Mouse (Mus musculus): ENCODE results near the gene Cav3. TPM values are rescaled to one million over a fixed set of nuclear protein-coding genes. Genes with fewer than 3 reads are reported as not detected.

Gene Cav3
- polyA plus RNA-seq, 1 experiment from 2014 or later, result not detected

DNA sequence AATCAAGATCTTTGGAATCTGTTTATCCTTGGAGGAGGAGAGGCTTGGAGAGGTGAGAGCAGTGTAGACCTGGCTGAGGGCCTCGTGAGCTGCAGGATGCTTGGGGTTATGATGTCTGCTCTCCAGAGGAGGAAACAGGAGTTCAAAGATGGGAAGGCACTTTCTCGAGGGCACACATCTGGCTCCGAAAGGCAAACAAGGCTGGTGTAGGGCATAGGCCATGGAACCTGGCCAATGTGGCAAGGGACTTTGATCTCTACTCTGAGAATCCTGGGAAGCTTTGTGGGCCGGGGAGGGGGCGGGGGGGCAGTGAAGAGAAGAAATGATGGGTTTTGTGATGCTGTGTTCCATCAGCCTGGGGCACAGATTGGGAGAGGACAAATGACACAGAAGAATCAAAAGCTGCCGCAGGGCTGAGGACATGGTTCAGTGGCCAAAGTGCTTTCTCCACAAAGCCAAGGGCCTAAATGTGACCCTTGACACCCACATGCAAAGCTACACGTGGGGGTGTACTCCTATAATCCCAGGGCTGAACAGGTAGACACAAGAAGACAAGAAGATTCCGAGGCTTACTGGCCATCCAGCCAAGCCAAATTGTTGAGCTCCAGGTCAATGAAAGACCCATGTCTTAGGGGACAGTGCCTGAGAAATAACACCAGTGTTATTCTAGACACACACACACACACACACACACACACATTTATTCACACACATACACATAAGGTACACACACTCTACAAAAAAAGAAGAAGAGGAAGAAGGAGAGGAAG is 37.2 kb downstream of the Cav3 start:
- Histone ChIP-seq H3K27me3 (no peaks in the 10 kb centered on the region), H3K9me3 (no peaks in the 10 kb centered on the region), H3K4me1 (no peaks in the 10 kb centered on the region), H3K27ac (replicated peaks) (no peak overlapping the region), H3K4me3 (no peak overlapping the region), H3K36me3 (no peaks in the 10 kb centered on the region), H3K4me2 (replicated peaks) (no peak overlapping the region), H3K9ac (replicated peaks) (no peak overlapping the region)
- ATAC-seq (replicated peaks), result no peak
- 69% methylated on average over 8 of the region's 8 CpGs for WGBS

DNA sequence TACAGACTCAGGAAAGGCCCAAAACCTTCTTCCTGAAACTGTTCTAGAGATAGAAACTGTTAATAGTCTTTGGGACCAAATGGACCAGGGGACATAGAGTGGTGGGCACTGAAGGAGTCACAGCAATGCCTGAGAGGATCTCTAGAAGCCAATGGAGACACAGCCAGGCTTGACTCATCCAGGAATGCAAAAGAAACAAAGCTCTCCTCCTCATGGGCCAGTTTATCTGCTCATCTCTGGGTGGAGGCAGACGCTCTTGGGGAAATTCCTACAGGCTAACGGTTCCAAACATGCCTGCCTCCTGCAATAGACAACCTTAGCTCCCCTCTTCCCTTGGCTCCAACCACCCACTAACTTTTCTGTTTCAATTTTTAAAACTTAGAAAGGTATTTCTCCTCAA is 38.2 kb downstream of the Cav3 start:
- H3K9ac ChIP-seq (replicated peaks), result no peak overlapping the region

DNA sequence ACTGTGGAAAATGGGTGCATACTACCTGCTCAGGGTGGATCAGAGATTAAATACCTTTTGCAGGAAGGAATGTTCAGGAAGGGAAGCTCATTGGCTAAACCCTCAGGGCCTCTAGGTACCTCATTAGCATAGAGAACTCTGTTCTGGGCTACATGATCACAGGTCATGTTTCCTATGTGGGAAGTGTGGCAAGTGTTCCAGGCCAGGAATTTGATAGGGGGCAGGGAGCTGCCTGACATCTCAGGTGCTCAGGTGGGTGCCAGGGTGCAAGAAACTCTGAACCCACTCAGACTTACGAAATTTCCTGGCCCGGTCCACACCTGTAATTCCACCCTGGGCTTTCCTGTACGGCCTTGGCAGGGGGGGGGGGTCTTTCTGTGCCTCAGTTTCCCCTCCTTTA is 39.4 kb downstream of the Cav3 start:
- 92% methylated on average over 3 of the region's 3 CpGs for WGBS
- Histone ChIP-seq H3K4me1 (no peaks in the 10 kb centered on the region), H3K4me2 (replicated peaks) (no peak overlapping the region), H3K27ac (replicated peaks) (no peak overlapping the region), H3K9ac (replicated peaks) (no peak overlapping the region), H3K36me3 (no peaks in the 10 kb centered on the region), H3K9me3 (no peaks in the 10 kb centered on the region), H3K4me3 (no peak overlapping the region), H3K27me3 (no peaks in the 10 kb centered on the region)
- ATAC-seq (replicated peaks), result no peak

More for the DNA sequence above, 38.2 kb downstream of the Cav3 start:
- Histone ChIP-seq H3K9me3 (no peaks in the 10 kb centered on the region), H3K4me3 (no peak overlapping the region), H3K4me1 (no peaks in the 10 kb centered on the region), H3K36me3 (no peaks in the 10 kb centered on the region), H3K27ac (replicated peaks) (no peak overlapping the region), H3K4me2 (replicated peaks) (no peak overlapping the region), H3K27me3 (no peaks in the 10 kb centered on the region)
- WGBS, result 93% methylated on average over 2 of the region's 2 CpGs
- no peak for ATAC-seq (replicated peaks)

DNA sequence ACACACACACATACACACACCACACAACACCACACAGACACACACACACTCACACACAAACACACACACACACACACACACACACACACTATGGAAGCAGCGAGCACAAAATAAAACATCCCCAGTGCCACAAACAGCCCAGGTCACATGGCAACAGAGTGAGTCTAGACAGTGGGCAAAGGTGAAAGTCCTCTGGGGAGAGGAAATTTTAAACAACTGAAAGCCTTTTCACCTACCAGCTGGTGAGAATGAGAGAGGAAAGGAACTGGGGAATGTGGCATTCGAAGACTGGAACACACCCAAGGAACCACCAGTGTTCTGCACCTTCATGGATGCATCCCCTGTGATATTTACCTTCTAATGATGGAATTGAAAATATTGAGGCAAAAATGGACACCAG is 40.2 kb downstream of the Cav3 start:
- 84% methylated on average over 2 of the region's 2 CpGs for WGBS
- Histone ChIP-seq H3K9me3 (no peaks in the 10 kb centered on the region), H3K4me3 (no peak overlapping the region), H3K36me3 (no peaks in the 10 kb centered on the region), H3K4me1 (no peaks in the 10 kb centered on the region), H3K27ac (replicated peaks) (no peak overlapping the region), H3K9ac (replicated peaks) (no peak overlapping the region), H3K4me2 (replicated peaks) (no peak overlapping the region), H3K27me3 (no peaks in the 10 kb centered on the region)
- no peak for ATAC-seq (replicated peaks)

DNA sequence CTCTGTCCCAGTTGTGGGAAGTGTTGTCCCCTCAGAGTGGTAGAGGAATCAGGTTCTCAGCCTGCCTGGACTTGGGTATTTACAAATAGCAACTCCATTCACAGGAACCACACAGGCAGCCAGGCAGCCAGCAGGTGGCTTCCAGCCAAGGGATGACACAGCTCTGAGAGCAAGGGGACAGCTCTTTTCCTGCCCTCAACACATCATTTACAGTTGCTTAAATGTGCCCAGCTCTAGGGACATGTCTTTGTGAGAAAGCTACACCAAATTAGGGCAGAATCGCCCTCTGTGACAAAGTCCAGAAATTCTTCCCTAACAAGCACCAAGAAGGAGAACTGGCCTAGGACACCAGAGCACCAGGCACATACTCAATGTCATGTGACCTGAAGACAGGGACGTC is 41.9 kb downstream of the Cav3 start:
- Histone ChIP-seq H3K4me2 (replicated peaks) (no peak overlapping the region), H3K27ac (replicated peaks) (no peak overlapping the region), H3K9me3 (no peaks in the 10 kb centered on the region), H3K4me3 (no peak overlapping the region), H3K27me3 (no peaks in the 10 kb centered on the region), H3K9ac (replicated peaks) (no peak overlapping the region), H3K36me3 (no peaks in the 10 kb centered on the region), H3K4me1 (no peaks in the 10 kb centered on the region)
- 77% methylated on average over 2 of the region's 2 CpGs for WGBS
- no peak for ATAC-seq (replicated peaks)

DNA sequence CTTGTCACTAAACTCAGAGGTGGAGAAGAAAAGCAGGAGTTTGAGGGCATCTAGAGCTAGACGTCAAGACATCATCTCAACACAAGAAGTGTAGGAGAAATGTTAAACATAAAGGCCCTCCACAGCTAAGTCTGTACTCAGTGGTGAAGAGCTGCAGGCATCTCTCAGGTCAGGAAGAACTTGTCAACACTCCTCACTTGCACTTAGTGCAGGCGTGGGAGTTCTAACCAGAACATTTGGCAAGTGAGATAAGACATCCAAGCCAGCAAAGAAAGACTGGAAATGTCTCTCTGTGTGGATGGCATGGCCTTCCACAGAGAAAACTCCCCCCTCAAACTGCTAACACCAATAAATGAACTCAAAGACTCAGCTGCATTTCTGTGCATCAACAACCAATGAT is 48.3 kb downstream of the Cav3 start:
- Histone ChIP-seq H3K9me3 (no peaks in the 10 kb centered on the region), H3K27me3 (no peaks in the 10 kb centered on the region), H3K4me1 (0 out of 2 replicates have a peak, but pooled peaks cover 5% of the 10 kb centered on the region), H3K27ac (replicated peaks) (no peak overlapping the region), H3K4me2 (replicated peaks) (no peak overlapping the region), H3K9ac (replicated peaks) (no peak overlapping the region), H3K36me3 (no peaks in the 10 kb centered on the region), H3K4me3 (no peak overlapping the region)
- WGBS, result 96% methylated on average over 2 of the region's 2 CpGs
- no peak for ATAC-seq (replicated peaks)

DNA sequence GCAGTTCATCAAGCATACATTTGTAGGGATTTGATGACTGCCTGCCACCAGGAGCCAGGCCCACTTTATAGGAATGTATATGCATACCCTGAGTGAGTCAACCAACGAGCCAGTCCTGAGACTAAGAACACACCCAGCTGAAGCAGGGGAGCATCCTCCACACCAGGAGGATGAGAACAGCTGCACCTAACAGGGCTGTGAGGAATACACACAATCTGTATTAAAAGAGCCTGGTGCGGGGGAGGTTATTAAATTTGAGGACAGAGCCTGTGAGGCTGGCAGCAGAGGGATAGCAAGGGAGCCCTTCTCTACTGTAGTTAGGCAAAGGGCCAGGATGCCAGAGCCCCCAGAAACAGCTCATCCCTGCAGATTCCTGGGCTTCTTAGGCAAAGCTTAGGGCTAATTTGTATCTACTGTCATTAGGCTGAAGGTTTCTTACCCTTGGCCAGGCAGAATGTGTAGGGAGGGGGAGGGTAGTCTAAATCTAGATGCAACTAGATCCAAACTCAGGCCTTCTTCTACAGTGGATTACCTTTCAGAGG is 50.4 kb downstream of the Cav3 start:
- no peaks in the 10 kb centered on the region for H3K27me3 ChIP-seq
- H3K27ac ChIP-seq (replicated peaks), result no peak overlapping the region
- H3K36me3 ChIP-seq, result no peaks in the 10 kb centered on the region
- peak; percentile 23; the same call in 1 of the 2 replicates for ATAC-seq (replicated peaks)
- no peaks in the 10 kb centered on the region for H3K9me3 ChIP-seq
- no peak overlapping the region for H3K4me3 ChIP-seq
- H3K4me1 ChIP-seq, result 0 out of 2 replicates have a peak, but pooled peaks cover 5% of the 10 kb centered on the region
- no peak overlapping the region for H3K9ac ChIP-seq (replicated peaks)
- no peak overlapping the region for H3K4me2 ChIP-seq (replicated peaks)
- WGBS, result 36% methylated on average over 2 of the region's 2 CpGs

DNA sequence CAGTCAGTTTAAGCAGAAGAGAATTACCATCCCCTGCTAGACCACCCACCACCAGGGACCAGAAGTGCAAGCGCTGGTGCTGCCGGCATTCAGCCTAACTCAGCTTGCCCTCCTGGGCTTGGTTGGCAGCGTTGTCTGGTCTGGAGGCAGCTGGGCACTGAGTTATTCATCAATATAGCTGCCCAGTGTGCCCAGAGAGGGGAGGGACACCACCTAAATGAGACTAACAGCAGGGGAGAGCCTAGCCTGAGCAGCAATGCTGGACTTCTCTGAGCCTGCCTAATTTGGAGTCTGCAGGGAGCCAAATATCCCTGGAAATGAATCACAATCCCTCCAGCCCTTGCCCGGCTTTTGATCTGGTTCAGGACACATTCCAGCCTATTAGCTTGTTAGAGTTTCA is 51.0 kb downstream of the Cav3 start:
- no peak overlapping the region for H3K9ac ChIP-seq (replicated peaks)
- H3K4me3 ChIP-seq, result no peak overlapping the region
- no peaks in the 10 kb centered on the region for H3K9me3 ChIP-seq
- no peak overlapping the region for H3K27ac ChIP-seq (replicated peaks)
- no peaks in the 10 kb centered on the region for H3K27me3 ChIP-seq
- H3K4me2 ChIP-seq (replicated peaks), result no peak overlapping the region
- 0 out of 2 replicates have a peak, but pooled peaks cover 5% of the 10 kb centered on the region for H3K4me1 ChIP-seq
- WGBS, result 7% methylated on average over 4 of the region's 4 CpGs
- no peaks in the 10 kb centered on the region for H3K36me3 ChIP-seq
- ATAC-seq (replicated peaks), result peak; percentile 92

DNA sequence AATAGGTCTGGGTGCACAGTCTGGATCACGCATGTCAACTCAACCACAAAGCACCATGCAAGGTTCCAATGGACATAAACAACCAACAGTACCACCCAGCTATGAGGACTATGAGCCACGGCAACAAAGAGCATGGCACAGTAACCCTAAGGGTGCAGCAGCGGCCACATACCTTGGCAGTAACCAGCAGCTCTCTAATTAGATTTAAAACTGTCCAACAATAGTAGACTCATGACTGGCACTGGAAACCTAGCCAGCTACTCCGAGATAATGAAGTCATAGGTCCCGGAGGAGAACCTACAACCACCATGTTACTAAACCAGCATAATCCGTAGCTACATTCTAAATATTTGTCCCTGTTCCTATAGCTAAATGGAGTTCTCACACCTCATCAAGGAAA is 55.3 kb downstream of the Cav3 start:
- H3K9me3 ChIP-seq, result no peaks in the 10 kb centered on the region
- no peak for ATAC-seq (replicated peaks)
- H3K27me3 ChIP-seq, result no peaks in the 10 kb centered on the region
- H3K9ac ChIP-seq (replicated peaks), result no peak overlapping the region
- no peak overlapping the region for H3K4me3 ChIP-seq
- WGBS, result 80% methylated on average over 6 of the region's 6 CpGs
- no peak overlapping the region for H3K27ac ChIP-seq (replicated peaks)
- H3K36me3 ChIP-seq, result no peaks in the 10 kb centered on the region
- H3K4me1 ChIP-seq, result peaks cover 12% of the 10 kb centered on the region; the same call in 1 of the 2 replicates
- H3K4me2 ChIP-seq (replicated peaks), result no peak overlapping the region

DNA sequence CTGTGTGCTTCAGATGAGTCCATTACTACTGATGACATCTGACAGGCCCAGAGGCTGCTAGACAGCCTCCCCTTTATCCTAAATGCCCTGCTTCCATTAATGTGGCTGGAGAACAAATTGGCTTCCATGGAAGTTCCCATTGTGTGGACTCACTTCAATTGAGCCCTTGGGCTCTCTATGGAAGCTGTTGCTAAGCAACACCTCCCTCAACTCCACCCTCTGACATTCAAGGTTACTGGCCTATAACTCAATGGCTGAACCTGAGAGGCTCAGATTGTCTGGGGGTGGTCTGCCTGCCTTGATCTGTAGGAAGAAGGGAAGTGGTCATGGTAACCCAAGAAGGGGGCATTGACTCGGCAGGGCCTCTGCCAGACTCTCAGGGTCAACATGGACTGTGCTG is 57.2 kb downstream of the Cav3 start:
- Histone ChIP-seq H3K27ac (replicated peaks) (no peak overlapping the region), H3K4me1 (peaks cover 7% of the 10 kb centered on the region; the same call in 1 of the 2 replicates), H3K27me3 (no peaks in the 10 kb centered on the region), H3K4me2 (replicated peaks) (no peak overlapping the region), H3K9ac (replicated peaks) (no peak overlapping the region), H3K4me3 (no peak overlapping the region), H3K9me3 (no peaks in the 10 kb centered on the region), H3K36me3 (no peaks in the 10 kb centered on the region)
- WGBS, result 9% methylated on average over 1 of the region's 1 CpGs
- peak; percentile 38; the same call in 1 of the 2 replicates for ATAC-seq (replicated peaks)

DNA sequence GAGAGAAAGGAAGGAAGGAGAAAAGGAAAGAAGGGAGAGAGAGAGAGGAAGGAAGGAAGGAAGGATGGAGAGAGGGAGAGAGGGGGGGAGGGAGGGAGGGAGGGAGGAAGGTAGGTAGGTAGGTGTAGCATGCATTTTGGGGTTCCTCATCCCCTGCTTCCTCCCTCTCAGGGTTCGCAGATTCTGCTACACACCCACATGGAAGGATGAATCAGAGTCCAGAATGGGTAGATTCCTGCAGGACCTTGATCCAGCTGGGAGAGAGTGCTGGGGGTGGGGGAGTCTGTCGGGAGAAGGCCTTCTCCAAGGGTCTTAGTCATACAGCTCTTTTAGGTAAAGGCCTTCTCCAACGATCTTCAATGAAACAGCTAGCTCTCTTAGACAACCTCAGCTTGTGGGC is 58.3 kb downstream of the Cav3 start:
- Histone ChIP-seq H3K9ac (replicated peaks) (no peak overlapping the region), H3K9me3 (no peaks in the 10 kb centered on the region), H3K27me3 (no peaks in the 10 kb centered on the region), H3K4me1 (peaks cover 7% of the 10 kb centered on the region; the same call in 1 of the 2 replicates), H3K36me3 (no peaks in the 10 kb centered on the region), H3K4me2 (replicated peaks) (no peak overlapping the region), H3K4me3 (no peak overlapping the region), H3K27ac (replicated peaks) (no peak overlapping the region)
- WGBS, result 86% methylated on average over 3 of the region's 3 CpGs
- ATAC-seq (replicated peaks), result no peak

DNA sequence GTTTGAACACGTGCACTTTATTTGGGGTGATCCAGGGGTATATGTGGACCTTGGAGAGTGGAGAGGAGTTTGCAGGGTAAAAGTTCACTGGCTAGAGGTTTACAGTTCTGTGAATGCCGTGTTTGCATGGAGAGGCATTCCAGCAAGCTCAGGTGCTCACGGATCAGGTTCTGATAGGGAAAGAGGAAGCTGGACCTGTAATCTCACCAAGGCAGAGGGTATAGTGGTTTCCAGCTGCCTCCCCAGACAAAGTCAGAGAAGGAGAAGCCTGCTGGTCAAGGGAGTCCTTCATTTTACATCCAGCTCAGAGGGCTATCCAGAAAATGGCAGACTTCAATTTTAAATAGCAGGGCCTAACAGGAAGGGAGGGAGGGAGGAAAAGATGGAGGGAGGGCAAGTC is 58.7 kb downstream of the Cav3 start:
- 89% methylated on average over 3 of the region's 3 CpGs for WGBS
- no peak for ATAC-seq (replicated peaks)
- Histone ChIP-seq H3K27me3 (no peaks in the 10 kb centered on the region), H3K9me3 (no peaks in the 10 kb centered on the region), H3K4me3 (no peak overlapping the region), H3K36me3 (no peaks in the 10 kb centered on the region), H3K9ac (replicated peaks) (no peak overlapping the region), H3K4me1 (peaks cover 7% of the 10 kb centered on the region; the same call in 1 of the 2 replicates), H3K27ac (replicated peaks) (no peak overlapping the region), H3K4me2 (replicated peaks) (no peak overlapping the region)

All from forebrain, embryonic 15.5 days (tissue).